Mouse (Mus musculus): ENCODE results near the gene Zfp451. TPM values are rescaled to one million over a fixed set of nuclear protein-coding genes. Genes with fewer than 3 reads are reported as not detected.

Zfp451 gene
- polyA plus RNA-seq, 1 experiment from 2014 or later: 43.5 TPM

DNA sequence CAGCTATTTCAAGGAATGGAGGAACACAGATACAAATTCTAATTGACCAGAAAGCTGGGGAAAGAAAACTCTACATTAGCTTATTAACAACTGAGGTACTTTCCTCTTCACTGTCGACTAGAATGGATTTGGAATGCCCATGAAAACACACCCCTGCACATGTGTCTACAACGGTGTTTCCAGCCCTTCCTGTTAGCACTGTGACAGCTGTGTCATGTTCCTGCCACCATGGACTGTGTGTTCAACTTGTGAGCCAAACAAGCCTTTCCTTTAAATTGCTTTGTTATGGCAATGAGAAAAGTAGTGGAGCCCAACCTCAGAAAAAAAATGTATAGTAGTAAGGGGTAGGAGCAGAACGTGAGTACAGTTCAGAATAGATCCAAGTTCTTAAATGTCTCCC lies 25.9 kb downstream of the Zfp451 start:
- DNase-seq (ENCODE audit: low spot score, missing footprints): no peak
- ATAC-seq (ENCODE audit: low FRiP score): no peak
- Histone ChIP-seq H3K9me3 (ENCODE audit: control insufficient read depth, low read length) (no peaks in the 10 kb centered on the region), H3K27ac (ENCODE audit: low read depth, low read length) (no peak overlapping the region), H3K4me1 (ENCODE audit: control insufficient read depth, insufficient read depth, low read length) (no peaks in the 10 kb centered on the region), H3K36me3 (ENCODE audit: control insufficient read depth, insufficient read depth, low read length) (peaks cover 3% of the 10 kb centered on the region; the same call in 1 of the 2 replicates), H3K4me2 (no peak overlapping the region), H3K27me3 (ENCODE audit: control insufficient read depth, insufficient read depth, low read length) (no peaks in the 10 kb centered on the region), H3K9ac (ENCODE audit: low read length) (no peak overlapping the region), H3K4me3 (ENCODE audit: low read depth, low read length) (no peak overlapping the region)
- WGBS: 80% methylated on average over 3 of the region's 3 CpGs

DNA sequence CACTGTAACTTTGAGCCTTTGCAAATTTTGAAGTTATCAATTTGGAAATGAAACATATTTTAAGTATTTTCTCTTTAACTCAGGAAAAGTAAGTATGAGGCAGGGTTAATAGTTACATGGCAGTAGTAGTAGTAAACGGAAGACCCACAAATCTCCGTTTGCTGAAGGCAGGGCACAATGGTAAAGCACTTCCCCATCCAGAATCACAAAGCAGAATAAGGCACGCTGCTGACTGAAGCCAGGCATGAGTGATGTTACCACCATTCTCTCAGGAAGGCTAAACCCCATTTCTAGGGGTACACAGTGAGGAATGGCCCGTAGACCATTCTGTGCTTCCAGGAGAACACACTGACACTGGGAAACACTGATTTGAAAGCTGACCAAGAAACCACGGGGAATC lies 26.3 kb downstream of the Zfp451 start:
- Histone ChIP-seq H3K9me3 (ENCODE audit: control insufficient read depth, low read length) (no peaks in the 10 kb centered on the region), H3K4me1 (ENCODE audit: control insufficient read depth, insufficient read depth, low read length) (no peaks in the 10 kb centered on the region), H3K27me3 (ENCODE audit: control insufficient read depth, insufficient read depth, low read length) (no peaks in the 10 kb centered on the region), H3K9ac (ENCODE audit: low read length) (no peak overlapping the region), H3K36me3 (ENCODE audit: control insufficient read depth, insufficient read depth, low read length) (peaks cover 4% of the 10 kb centered on the region; the same call in 1 of the 2 replicates), H3K4me2 (no peak overlapping the region), H3K4me3 (ENCODE audit: low read depth, low read length) (no peak overlapping the region), H3K27ac (ENCODE audit: low read depth, low read length) (no peak overlapping the region)
- ATAC-seq (ENCODE audit: low FRiP score) (no peak), DNase-seq (ENCODE audit: low spot score, missing footprints) (no peak)
- 90% methylated on average over 5 of the region's 5 CpGs for whole genome bisulfite sequencing

DNA sequence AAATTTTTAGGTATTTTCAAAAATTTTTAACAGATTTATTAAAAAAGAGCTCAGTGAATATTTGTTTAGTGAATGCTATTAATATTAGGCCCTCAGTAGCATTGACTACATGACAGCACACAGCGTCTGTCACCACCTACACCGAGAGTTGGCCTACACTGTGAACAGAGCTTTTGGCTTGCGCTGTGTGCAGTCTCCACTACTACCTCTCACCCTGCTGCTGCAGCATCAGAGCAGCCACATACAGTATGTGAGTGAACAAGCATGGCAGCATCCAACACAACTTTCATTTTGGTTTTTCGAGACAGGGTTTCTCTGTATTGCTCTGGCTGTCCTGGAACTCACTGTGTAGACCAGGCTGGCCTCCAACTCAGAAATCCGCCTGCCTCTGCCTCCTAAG lies 29.8 kb downstream of the Zfp451 start:
- H3K27ac ChIP-seq (ENCODE audit: low read depth, low read length): no peak overlapping the region
- H3K9ac ChIP-seq (ENCODE audit: low read length): no peak overlapping the region
- DNase-seq (ENCODE audit: low spot score, missing footprints) (no peak), ATAC-seq (ENCODE audit: low FRiP score) (no peak)
- H3K27me3 ChIP-seq (ENCODE audit: control insufficient read depth, insufficient read depth, low read length): no peaks in the 10 kb centered on the region
- H3K36me3 ChIP-seq (ENCODE audit: control insufficient read depth, insufficient read depth, low read length): peaks cover 8% of the 10 kb centered on the region; the same call in 1 of the 2 replicates
- WGBS: 92% methylated on average over 5 of the region's 5 CpGs
- H3K4me3 ChIP-seq (ENCODE audit: low read depth, low read length): no peak overlapping the region
- no peak overlapping the region for H3K4me2 ChIP-seq
- H3K9me3 ChIP-seq (ENCODE audit: control insufficient read depth, low read length): no peaks in the 10 kb centered on the region
- no peaks in the 10 kb centered on the region for H3K4me1 ChIP-seq (ENCODE audit: control insufficient read depth, insufficient read depth, low read length)

DNA sequence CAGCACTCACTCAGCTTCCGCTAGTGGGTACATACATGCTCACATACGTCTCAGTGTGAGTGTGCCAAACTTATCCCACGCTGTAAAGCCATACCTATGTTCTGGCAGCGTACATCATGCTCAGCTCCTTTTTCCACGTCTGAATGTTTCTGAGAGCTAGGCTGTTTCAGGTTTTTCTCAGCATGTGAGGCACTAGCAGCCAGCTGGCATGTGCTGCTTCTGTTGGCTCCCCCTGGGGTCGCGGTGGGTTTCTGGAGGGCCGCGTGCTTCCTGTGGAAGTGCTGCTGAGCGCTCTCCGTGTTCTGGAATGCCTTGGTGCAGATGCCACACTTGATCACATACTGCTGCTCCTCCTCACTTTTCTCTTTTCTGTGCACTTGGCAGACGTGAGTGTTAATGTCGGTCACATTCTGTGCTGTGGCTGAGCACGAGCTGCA lies 38.2 kb downstream of the Zfp451 start:
- no peak overlapping the region for H3K4me2 ChIP-seq
- no peaks in the 10 kb centered on the region for H3K9me3 ChIP-seq (ENCODE audit: control insufficient read depth, low read length)
- peaks cover 3% of the 10 kb centered on the region for H3K36me3 ChIP-seq (ENCODE audit: control insufficient read depth, insufficient read depth, low read length)
- no peak for ATAC-seq (ENCODE audit: low FRiP score)
- no peak overlapping the region for H3K9ac ChIP-seq (ENCODE audit: low read length)
- 91% methylated on average over 14 of the region's 14 CpGs for WGBS
- no peak overlapping the region for H3K4me3 ChIP-seq (ENCODE audit: low read depth, low read length)
- DNase-seq (ENCODE audit: low spot score, missing footprints): no peak
- no peaks in the 10 kb centered on the region for H3K27me3 ChIP-seq (ENCODE audit: control insufficient read depth, insufficient read depth, low read length)
- H3K27ac ChIP-seq (ENCODE audit: low read depth, low read length): no peak overlapping the region
- no peaks in the 10 kb centered on the region for H3K4me1 ChIP-seq (ENCODE audit: control insufficient read depth, insufficient read depth, low read length)

DNA sequence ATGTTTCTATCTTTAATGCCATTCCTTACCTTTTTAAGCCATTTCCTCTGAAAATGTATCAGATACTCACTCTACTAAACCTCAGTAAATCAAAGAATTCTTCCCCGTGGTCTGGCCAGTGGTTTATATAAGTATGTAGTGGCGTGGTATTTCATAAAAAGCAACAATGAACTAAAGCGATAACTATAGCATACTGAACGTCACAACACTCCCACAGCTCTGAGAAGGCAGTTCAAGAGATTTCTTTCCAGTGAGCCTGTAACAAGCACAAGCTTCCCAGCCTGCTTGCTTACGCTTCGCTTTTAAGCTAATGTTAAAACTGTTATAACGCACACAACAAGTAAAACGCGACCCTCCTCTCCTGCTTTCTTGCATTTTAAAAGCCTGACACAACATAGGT lies 42.3 kb downstream of the Zfp451 start:
- Histone ChIP-seq H3K4me3 (ENCODE audit: low read depth, low read length) (no peak overlapping the region), H3K9me3 (ENCODE audit: control insufficient read depth, low read length) (no peaks in the 10 kb centered on the region), H3K4me2 (no peak overlapping the region), H3K9ac (ENCODE audit: low read length) (no peak overlapping the region), H3K4me1 (ENCODE audit: control insufficient read depth, insufficient read depth, low read length) (no peaks in the 10 kb centered on the region), H3K27ac (ENCODE audit: low read depth, low read length) (no peak overlapping the region), H3K27me3 (ENCODE audit: control insufficient read depth, insufficient read depth, low read length) (no peaks in the 10 kb centered on the region), H3K36me3 (ENCODE audit: control insufficient read depth, insufficient read depth, low read length) (peaks cover 7% of the 10 kb centered on the region)
- no peak for ATAC-seq (ENCODE audit: low FRiP score)
- WGBS: 95% methylated on average over 9 of the region's 9 CpGs
- no peak for DNase-seq (ENCODE audit: low spot score, missing footprints)

DNA sequence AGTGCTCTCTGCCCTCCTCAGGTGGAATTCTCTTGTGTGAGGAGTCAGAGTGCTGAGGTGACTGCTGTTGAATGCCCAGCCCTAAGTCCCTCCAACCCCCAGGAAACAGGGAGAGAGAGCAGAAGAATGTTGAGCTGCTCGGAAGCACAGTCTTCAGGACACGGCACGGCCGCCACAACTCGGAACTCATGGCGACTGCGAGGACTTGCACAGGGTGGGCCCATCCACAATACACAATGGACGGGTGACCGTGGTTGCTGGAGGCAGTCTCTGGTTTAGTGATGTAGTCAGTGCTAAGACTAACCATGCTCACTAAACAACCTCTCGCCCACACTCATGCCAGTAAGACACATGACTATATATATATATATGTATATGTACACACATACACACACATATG lies 42.8 kb downstream of the Zfp451 start:
- 88% methylated on average over 10 of the region's 10 CpGs for WGBS
- peaks cover 9% of the 10 kb centered on the region for H3K36me3 ChIP-seq (ENCODE audit: control insufficient read depth, insufficient read depth, low read length)

DNA sequence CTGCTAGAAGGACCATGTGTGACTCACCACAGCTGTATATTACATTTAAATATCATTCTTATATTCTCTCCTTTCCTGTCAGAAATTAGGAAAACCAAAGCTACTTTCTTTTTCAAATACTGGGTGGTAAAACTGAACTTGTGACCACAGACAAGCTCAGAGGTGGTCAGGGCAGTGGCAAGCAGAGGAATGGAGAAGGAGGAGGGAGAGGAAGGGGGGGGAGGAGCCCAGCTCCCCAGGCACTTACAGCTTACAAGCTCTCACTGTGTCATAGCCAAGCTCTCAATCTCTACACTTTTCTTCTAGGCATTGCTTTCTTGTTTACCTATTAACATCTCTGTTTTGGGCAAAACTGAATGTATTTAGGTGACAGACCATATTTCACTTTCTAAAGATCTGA lies 45.6 kb downstream of the Zfp451 start:
- H3K4me1 ChIP-seq (ENCODE audit: control insufficient read depth, insufficient read depth, low read length): no peaks in the 10 kb centered on the region
- ATAC-seq (ENCODE audit: low FRiP score) (no peak), DNase-seq (ENCODE audit: low spot score, missing footprints) (no peak)
- no peak overlapping the region for H3K9ac ChIP-seq (ENCODE audit: low read length)
- H3K9me3 ChIP-seq (ENCODE audit: control insufficient read depth, low read length): no peaks in the 10 kb centered on the region
- no peak overlapping the region for H3K4me3 ChIP-seq (ENCODE audit: low read depth, low read length)
- H3K27me3 ChIP-seq (ENCODE audit: control insufficient read depth, insufficient read depth, low read length): no peaks in the 10 kb centered on the region
- H3K36me3 ChIP-seq (ENCODE audit: control insufficient read depth, insufficient read depth, low read length): peaks cover 6% of the 10 kb centered on the region
- no peak overlapping the region for H3K27ac ChIP-seq (ENCODE audit: low read depth, low read length)
- no peak overlapping the region for H3K4me2 ChIP-seq

More for the DNA sequence above, 42.8 kb downstream of the Zfp451 start:
- Histone ChIP-seq H3K4me2 (no peak overlapping the region), H3K27ac (ENCODE audit: low read depth, low read length) (no peak overlapping the region), H3K4me1 (ENCODE audit: control insufficient read depth, insufficient read depth, low read length) (no peaks in the 10 kb centered on the region), H3K9ac (ENCODE audit: low read length) (no peak overlapping the region), H3K27me3 (ENCODE audit: control insufficient read depth, insufficient read depth, low read length) (no peaks in the 10 kb centered on the region), H3K4me3 (ENCODE audit: low read depth, low read length) (no peak overlapping the region), H3K9me3 (ENCODE audit: control insufficient read depth, low read length) (no peaks in the 10 kb centered on the region)
- ATAC-seq (ENCODE audit: low FRiP score): no peak
- no peak for DNase-seq (ENCODE audit: low spot score, missing footprints)

DNA sequence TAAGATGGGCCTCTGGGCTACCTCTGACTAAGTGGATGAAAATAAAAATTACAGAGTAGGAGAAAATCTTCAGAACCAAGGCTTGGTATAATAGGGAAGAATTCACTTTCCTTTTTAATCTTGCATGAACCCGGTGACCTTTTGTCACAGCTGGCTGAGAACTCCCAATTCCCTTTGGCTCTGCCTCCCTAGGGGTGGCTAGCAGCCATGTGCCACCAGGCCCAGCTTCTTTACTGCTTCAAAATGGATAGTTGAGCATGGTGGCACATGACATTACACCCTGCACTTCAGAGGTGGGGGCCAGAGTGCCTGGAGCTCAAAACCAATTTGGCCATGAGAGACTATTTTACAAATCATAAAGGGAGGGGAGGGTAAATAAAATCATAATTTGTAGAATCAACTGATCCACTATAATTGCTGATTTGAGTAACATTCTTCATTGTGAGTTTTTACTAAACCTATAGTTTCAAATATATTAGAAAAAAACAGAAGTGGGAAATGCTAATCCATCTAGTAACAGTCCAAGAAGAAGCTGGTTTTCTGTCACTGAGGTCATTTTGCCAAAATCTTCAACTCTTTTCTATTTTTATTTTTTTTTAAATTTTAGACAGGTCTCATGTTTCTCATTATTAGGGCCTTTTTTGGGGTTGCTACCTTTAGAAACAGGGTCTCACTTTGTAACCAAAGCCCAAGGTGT lies 46.2 kb downstream of the Zfp451 start:
- Histone ChIP-seq H3K9ac (ENCODE audit: low read length) (no peak overlapping the region), H3K27ac (ENCODE audit: low read depth, low read length) (no peak overlapping the region), H3K4me1 (ENCODE audit: control insufficient read depth, insufficient read depth, low read length) (no peaks in the 10 kb centered on the region), H3K27me3 (ENCODE audit: control insufficient read depth, insufficient read depth, low read length) (no peaks in the 10 kb centered on the region), H3K4me3 (ENCODE audit: low read depth, low read length) (no peak overlapping the region), H3K9me3 (ENCODE audit: control insufficient read depth, low read length) (no peaks in the 10 kb centered on the region), H3K36me3 (ENCODE audit: control insufficient read depth, insufficient read depth, low read length) (peaks cover 6% of the 10 kb centered on the region), H3K4me2 (no peak overlapping the region)
- ATAC-seq (ENCODE audit: low FRiP score) (no peak), DNase-seq (ENCODE audit: low spot score, missing footprints) (no peak)
- 81% methylated on average over 1 of the region's 1 CpGs for WGBS

DNA sequence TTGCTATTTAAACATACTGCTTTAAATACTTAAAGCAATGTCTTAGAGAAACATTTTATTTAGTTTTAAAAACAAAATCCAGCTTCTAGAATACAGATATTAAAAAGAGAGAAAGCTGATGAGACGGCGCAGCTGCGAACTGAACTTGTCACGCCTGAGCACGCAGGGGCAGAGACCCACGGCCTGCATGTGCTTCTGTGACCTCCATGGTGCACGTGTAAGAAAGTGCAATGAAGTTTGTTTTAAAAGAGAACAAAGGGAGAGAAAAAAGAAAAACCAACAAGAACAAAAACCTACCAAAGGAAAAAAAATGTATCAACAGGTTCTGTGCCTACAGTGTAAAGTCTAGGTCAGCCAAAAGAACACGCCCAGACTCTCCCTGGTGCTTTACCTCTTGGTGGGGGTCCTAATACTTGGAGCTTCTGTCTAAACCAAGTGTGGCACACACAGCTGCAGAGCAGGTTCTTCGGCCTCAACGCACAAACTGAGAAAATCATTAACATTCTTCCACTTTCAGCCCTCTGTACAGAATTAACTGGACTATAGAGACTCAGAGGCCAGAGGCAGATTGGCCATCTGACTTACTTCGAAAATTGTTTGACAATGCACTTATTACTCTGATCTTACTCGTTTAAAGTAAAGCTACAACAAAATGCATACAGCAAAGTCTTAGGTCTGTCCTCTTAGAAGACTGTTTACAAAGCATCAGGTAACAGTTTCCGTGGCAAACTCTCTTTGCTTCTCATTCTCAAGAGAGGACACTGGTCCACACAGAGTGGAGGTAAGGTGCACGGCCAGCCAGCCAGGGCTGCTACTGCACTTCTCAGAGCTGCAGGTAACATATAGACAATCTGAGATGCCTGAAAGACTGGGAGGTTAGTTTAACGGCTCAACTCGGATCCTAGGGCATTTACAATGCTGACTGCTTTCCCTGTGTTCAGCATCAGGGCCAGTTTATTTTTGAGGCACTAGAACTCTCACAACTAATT lies 47.6 kb downstream of the Zfp451 start:
- DNase-seq (ENCODE audit: low spot score, missing footprints) (no peak), ATAC-seq (ENCODE audit: low FRiP score) (no peak)
- no peaks in the 10 kb centered on the region for H3K9me3 ChIP-seq (ENCODE audit: control insufficient read depth, low read length)
- H3K27me3 ChIP-seq (ENCODE audit: control insufficient read depth, insufficient read depth, low read length): no peaks in the 10 kb centered on the region
- H3K4me3 ChIP-seq (ENCODE audit: low read depth, low read length): no peak overlapping the region
- H3K9ac ChIP-seq (ENCODE audit: low read length): no peak overlapping the region
- no peak overlapping the region for H3K27ac ChIP-seq (ENCODE audit: low read depth, low read length)
- no peaks in the 10 kb centered on the region for H3K4me1 ChIP-seq (ENCODE audit: control insufficient read depth, insufficient read depth, low read length)
- 75% methylated on average over 16 of the region's 16 CpGs for WGBS
- H3K36me3 ChIP-seq (ENCODE audit: control insufficient read depth, insufficient read depth, low read length): peaks cover 6% of the 10 kb centered on the region
- H3K4me2 ChIP-seq: no peak overlapping the region
